Mouse (Mus musculus) MEL (cell line): ENCODE data around the gene Oas1f. TPM values are rescaled to one million over a fixed set of nuclear protein-coding genes. Genes with fewer than 3 reads are reported as not detected.

Experiments used
- DNase-seq: peaks from one replicate; pipeline ENCODE4 v3.0.0; 2011; ENCODE audit warnings: low read depth, low spot score
- H3K27ac ChIP-seq: 2 replicates; pipeline ENCODE4 v1.5.1; 2012; ENCODE audit warnings: low read depth, mild to moderate bottlenecking, control low read depth, low read length, moderate library complexity; ENCODE audit not compliant: control insufficient read depth
- H3K27me3 ChIP-seq, 2 experiments: fragments of 150-350 bp in 1 of 2; sonication (generic) in 1 of 2; 2 replicates each; pipeline ENCODE4 v1.6.1; 2012; ENCODE audit warnings: low read length in 2 of 2, mild to moderate bottlenecking in 2 of 2, improper control_type of control experiment in 1 of 2, moderate library complexity in 1 of 2; ENCODE audit not compliant: insufficient read depth in 2 of 2, control insufficient read depth in 1 of 2
- H3K36me3 ChIP-seq, 2 experiments: 2 replicates each; pipeline ENCODE4 v1.6.1; 2012 to 2014; ENCODE audit warnings: low read length in 2 of 2, improper control_type of control experiment in 1 of 2, inconsistent platforms in 1 of 2, mild to moderate bottlenecking in 1 of 2; ENCODE audit not compliant: insufficient read depth in 2 of 2, control insufficient read depth in 1 of 2
- H3K4me1 ChIP-seq, 2 experiments: fragments of 150-350 bp in 1 of 2; sonication (generic) in 1 of 2; 2 replicates each; pipeline ENCODE4 v1.6.1; 2012; ENCODE audit warnings: low read length in 2 of 2, improper control_type of control experiment in 1 of 2, mild to moderate bottlenecking in 1 of 2; ENCODE audit not compliant: insufficient read depth in 2 of 2, control insufficient read depth in 1 of 2
- H3K4me3 ChIP-seq, 2 experiments: fragments of 150-350 bp in 1 of 2; sonication (generic) in 1 of 2; 2 replicates each; pipeline ENCODE4 v1.5.1; 2012; ENCODE audit warnings: low read depth in 2 of 2, low read length in 2 of 2, mild to moderate bottlenecking in 2 of 2, moderate library complexity in 2 of 2, control low read depth in 1 of 2, improper control_type of control experiment in 1 of 2; ENCODE audit not compliant: control insufficient read depth in 1 of 2, insufficient read depth in 1 of 2
- H3K79me2 ChIP-seq: 2 replicates; pipeline ENCODE4 v1.6.1; 2012; ENCODE audit warnings: mild to moderate bottlenecking, low read length, moderate library complexity; ENCODE audit not compliant: control insufficient read depth, poor library complexity, insufficient read depth
- H3K9ac ChIP-seq: 2 replicates; pipeline ENCODE4 v1.6.1; 2012; ENCODE audit warnings: low read depth, mild to moderate bottlenecking, control low read depth, low read length, moderate library complexity; ENCODE audit not compliant: control insufficient read depth, poor library complexity, severe bottlenecking
- H3K9me3 ChIP-seq: fragments of 150-350 bp; sonication (generic); replicated peaks from 2 replicates; pipeline ENCODE4 v1.6.1; 2012; ENCODE audit warnings: mild to moderate bottlenecking, low read length, improper control_type of control experiment, moderate library complexity; ENCODE audit not compliant: insufficient read depth
- CHD1 ChIP-seq: IDR thresholded peaks from 2 replicates; pipeline ENCODE4 v1.6.1; 2012; ENCODE audit warnings: low read depth, mild to moderate bottlenecking, inconsistent platforms, low read length, improper control_type of control experiment
- CHD2 ChIP-seq: IDR thresholded peaks from 2 replicates; pipeline ENCODE4 v1.6.1; 2011; ENCODE audit warnings: low read length, improper control_type of control experiment
- E2F4 ChIP-seq: IDR thresholded peaks from 2 replicates; pipeline ENCODE4 v1.6.1; 2011; ENCODE audit warnings: low read depth, low read length, improper control_type of control experiment, borderline replicate concordance
- ETS1 ChIP-seq: IDR thresholded peaks from 2 replicates; pipeline ENCODE4 v1.6.1; 2012; ENCODE audit warnings: low read depth, mild to moderate bottlenecking, inconsistent platforms, low read length, improper control_type of control experiment, moderate library complexity
- GABPA ChIP-seq: IDR thresholded peaks from 2 replicates; pipeline ENCODE4 v1.6.1; 2012; ENCODE audit warnings: low read depth, mild to moderate bottlenecking, inconsistent platforms, low read length, improper control_type of control experiment, moderate library complexity
- GATA1 ChIP-seq: IDR thresholded peaks from 2 replicates; pipeline ENCODE4 v1.6.1; 2011; ENCODE audit warnings: low read depth, low read length, improper control_type of control experiment
- KAT2A ChIP-seq: conservative IDR thresholded peaks from 2 replicates; pipeline ENCODE4 v1.6.1; 2012; ENCODE audit warnings: low read depth, low read length, improper control_type of control experiment, inconsistent platforms
- MAFK ChIP-seq: IDR thresholded peaks from 2 replicates; pipeline ENCODE4 v1.6.1; 2011; ENCODE audit warnings: low read depth, mild to moderate bottlenecking, low read length, improper control_type of control experiment, borderline replicate concordance
- MAX ChIP-seq: IDR thresholded peaks from 2 replicates; pipeline ENCODE4 v1.6.1; 2011; ENCODE audit warnings: low read length, improper control_type of control experiment
- MEF2A ChIP-seq: IDR thresholded peaks from 2 replicates; pipeline ENCODE4 v1.6.1; 2014; ENCODE audit warnings: low read depth, mild to moderate bottlenecking, inconsistent platforms, low read length, improper control_type of control experiment; ENCODE audit not compliant: poor library complexity, insufficient replicate concordance, severe bottlenecking; ENCODE audit errors: extremely low read depth
- MYC ChIP-seq: IDR thresholded peaks from 2 replicates; pipeline ENCODE4 v1.6.1; 2011; ENCODE audit warnings: low read depth, mild to moderate bottlenecking, low read length, improper control_type of control experiment, moderate library complexity
- NELFE ChIP-seq: IDR thresholded peaks from 2 replicates; pipeline ENCODE4 v1.6.1; 2011; ENCODE audit warnings: low read depth, low read length, improper control_type of control experiment
- NRF1 ChIP-seq: IDR thresholded peaks from 2 replicates; pipeline ENCODE4 v1.6.1; 2014; ENCODE audit warnings: low read depth, mild to moderate bottlenecking, inconsistent platforms, low read length, improper control_type of control experiment, moderate library complexity; ENCODE audit not compliant: poor library complexity, insufficient read depth, severe bottlenecking
- POLR2AphosphoS2 ChIP-seq: IDR thresholded peaks from 2 replicates; pipeline ENCODE4 v1.6.1; 2011; ENCODE audit warnings: low read length, improper control_type of control experiment
- POLR2AphosphoS5 ChIP-seq: IDR thresholded peaks from 2 replicates; pipeline ENCODE4 v1.6.1; 2012; ENCODE audit warnings: low read depth, borderline replicate concordance, mild to moderate bottlenecking, inconsistent platforms, low read length, moderate library complexity, mixed read lengths
- RCOR1 ChIP-seq: IDR thresholded peaks from 2 replicates; pipeline ENCODE4 v1.6.1; 2012; ENCODE audit warnings: low read depth, mild to moderate bottlenecking, inconsistent platforms, low read length, improper control_type of control experiment
- SIN3A ChIP-seq: IDR thresholded peaks from 2 replicates; pipeline ENCODE4 v1.6.1; 2012; ENCODE audit warnings: low read length, improper control_type of control experiment, inconsistent platforms
- SMC3 ChIP-seq: IDR thresholded peaks from 2 replicates; pipeline ENCODE4 v1.6.1; 2011; ENCODE audit warnings: low read depth, low read length, improper control_type of control experiment
- TAL1 ChIP-seq: IDR thresholded peaks from 2 replicates; pipeline ENCODE4 v1.6.1; 2012; ENCODE audit warnings: mild to moderate bottlenecking, inconsistent platforms, low read length, moderate library complexity, mixed read lengths
- TBP ChIP-seq: IDR thresholded peaks from 2 replicates; pipeline ENCODE4 v1.8.0; 2011; ENCODE audit warnings: low read depth, low read length, improper control_type of control experiment
- UBTF ChIP-seq: IDR thresholded peaks from 2 replicates; pipeline ENCODE4 v1.6.1; 2012; ENCODE audit warnings: low read depth, mild to moderate bottlenecking, inconsistent platforms, low read length, improper control_type of control experiment, moderate library complexity, borderline replicate concordance; ENCODE audit not compliant: insufficient read depth
- USF1 ChIP-seq: IDR thresholded peaks from 2 replicates; pipeline ENCODE4 v1.6.1; 2014; ENCODE audit warnings: low read depth, mild to moderate bottlenecking, inconsistent platforms, low read length, improper control_type of control experiment, moderate library complexity
- USF2 ChIP-seq, 2 experiments: IDR thresholded peaks; 2 replicates each; pipeline ENCODE4 v1.6.1; 2011 to 2012; ENCODE audit warnings: improper control_type of control experiment in 2 of 2, low read length in 2 of 2, borderline replicate concordance in 1 of 2, inconsistent platforms in 1 of 2, low read depth in 1 of 2, mild to moderate bottlenecking in 1 of 2; ENCODE audit not compliant: insufficient read depth in 1 of 2
- ZC3H11A ChIP-seq: IDR thresholded peaks from 2 replicates; pipeline ENCODE4 v1.6.1; 2012; ENCODE audit warnings: low read depth, mild to moderate bottlenecking, inconsistent platforms, low read length, improper control_type of control experiment
- ZKSCAN1 ChIP-seq: IDR thresholded peaks from 2 replicates; pipeline ENCODE4 v1.6.1; 2012; ENCODE audit warnings: low read depth, mild to moderate bottlenecking, inconsistent platforms, low read length, improper control_type of control experiment, moderate library complexity
- polyA plus RNA-seq, 2 experiments: library from polyadenylated mRNA; stranded (reverse) in 1 of 2; unstranded in 1 of 2; fragments of >175 nt in 1 of 2; fragments of >200 nt in 1 of 2; gene quantifications; 2 replicates each; pipeline versions ENCODE4 v1.2.1 to v1.2.4; 2012; ENCODE audit warnings: low replicate concordance in 2 of 2, low read depth in 1 of 2; ENCODE audit not compliant: insufficient read length in 2 of 2, insufficient read depth in 1 of 2, missing spikeins in 1 of 2
- total RNA-seq: library from RNA; depleted of rRNA; stranded (reverse); fragments of 300-350 nt; gene quantifications from 2 replicates; pipeline ENCODE4 v1.2.3, GENCODE M21; 2012

Oas1f gene
- total and polyA plus RNA-seq, 3 experiments, result not detected

- Histone ChIP-seq H3K27ac (no peak overlapping the region), H3K79me2 (no peaks in the 10 kb centered on the region), H3K27me3 (no peaks in the 10 kb centered on the region), H3K4me3 (no peak overlapping the region), H3K36me3 (no peaks in the 10 kb centered on the region), H3K4me1 (no peaks in the 10 kb centered on the region), H3K9ac (no peak overlapping the region)
- no peak for DNase-seq
- TF ChIP-seq CHD1, result no peak
- TF ChIP-seq GABPA, result no peak
- no peak for TF ChIP-seq ZC3H11A
- TF ChIP-seq MYC, result no peak
- no peak for TF ChIP-seq CHD2
- TF ChIP-seq POLR2AphosphoS5, result no peak
- TF ChIP-seq MAFK, result no peak
- no peak for TF ChIP-seq SIN3A
- TF ChIP-seq SMC3, result no peak
- TF ChIP-seq KAT2A, result no peak
- TF ChIP-seq E2F4, result no peak
- TF ChIP-seq MEF2A, result no peak
- no peak for TF ChIP-seq NELFE
- no peak for TF ChIP-seq USF1
- TF ChIP-seq TAL1, result no peak
- no peak for TF ChIP-seq UBTF
- no peak for TF ChIP-seq POLR2AphosphoS2
- TF ChIP-seq, all 39 proteins: peak for 0
- H3K9me3 ChIP-seq, result no peaks in the 10 kb centered on the region
These were observed 51.6 kb downstream of the Oas1f start for GRCm38 (mm10) chr5:120898726-120899125.

GRCm38 (mm10) chr5:120900666-120901065, 53.5 kb downstream of the Oas1f start:
- H3K9me3 ChIP-seq, result no peaks in the 10 kb centered on the region
- no peaks in the 10 kb centered on the region for H3K36me3 ChIP-seq
- no peak overlapping the region for H3K9ac ChIP-seq
- H3K27ac ChIP-seq, result no peak overlapping the region
- TF ChIP-seq ETS1 (no peak), TAL1 (no peak), MAFK (no peak), USF2 (IDR thresholded peaks at IDR 0.05; ENCODE audit: borderline replicate concordance in 1 of 2, insufficient read depth in 1 of 2, low read depth in 1 of 2, low read length in 2 of 2) (no peak), NRF1 (no peak), MEF2A (no peak), POLR2AphosphoS2 (no peak), MAX (no peak), GATA1 (no peak), USF1 (no peak), ZC3H11A (no peak), CHD1 (no peak), ZKSCAN1 (no peak), RCOR1 (no peak), TBP (no peak)
- TF ChIP-seq, all 39 proteins: peak for 0
- H3K4me3 ChIP-seq, result no peak overlapping the region
- H3K79me2 ChIP-seq, result no peaks in the 10 kb centered on the region
- H3K4me1 ChIP-seq, result no peaks in the 10 kb centered on the region
- no peak for DNase-seq
- no peaks in the 10 kb centered on the region for H3K27me3 ChIP-seq
